Mouse (Mus musculus): ENCODE results near the gene Hmgb2. TPM values are rescaled to one million over a fixed set of nuclear protein-coding genes. Genes with fewer than 3 reads are reported as not detected.
A peak's percentile ranks its signal among the peaks of the same experiment; 100 is the strongest.

Gene Hmgb2
- polyA plus RNA-seq (2016; fragmentation: Nextera tagmentation; extraction: Ambion mirVana), result 389 and 567 TPM in 2 replicates

- H3K27ac ChIP-seq, result peak within 1 kb of the TSS; percentile 100
- peak within 1 kb of the TSS; percentile 85 for H3K4me3 ChIP-seq
- no peaks in the 10 kb centered on the region for H3K9me3 ChIP-seq
- DNase-seq (ENCODE audit: low spot score), result peak; percentile 100
- WGBS, result under 1% methylated on average over 63 of the region's 63 CpGs
- H3K4me1 ChIP-seq (replicated peaks), result peaks cover 14% of the 10 kb centered on the region
- H3K36me3 ChIP-seq, result peaks cover 36% of the 10 kb centered on the region
- no peaks in the 10 kb centered on the region for H3K27me3 ChIP-seq (ENCODE audit: insufficient read depth, poor library complexity, severe bottlenecking)
These were observed at the start of gene Hmgb2 for GRCm38 (mm10) chr8:57511316-57512118. TSS of gene Hmgb2 (plus strand) at chr8:57511907.

GRCm38 (mm10) chr8:57462839-57463238 is 48.9 kb upstream of the Hmgb2 start:
- Histone ChIP-seq H3K36me3 (no peaks in the 10 kb centered on the region), H3K27me3 (ENCODE audit: insufficient read depth, poor library complexity, severe bottlenecking) (no peaks in the 10 kb centered on the region), H3K27ac (no peak overlapping the region), H3K9me3 (no peaks in the 10 kb centered on the region), H3K4me1 (replicated peaks) (no peaks in the 10 kb centered on the region), H3K4me3 (no peak overlapping the region)
- no peak for DNase-seq (ENCODE audit: low spot score)
- WGBS, result 71% methylated on average over 1 of the region's 1 CpGs

GRCm38 (mm10) chr8:57463757-57464156 is 48.0 kb upstream of the Hmgb2 start:
- Histone ChIP-seq H3K27me3 (ENCODE audit: insufficient read depth, poor library complexity, severe bottlenecking) (no peaks in the 10 kb centered on the region), H3K27ac (no peak overlapping the region), H3K9me3 (no peaks in the 10 kb centered on the region), H3K4me3 (no peak overlapping the region), H3K4me1 (replicated peaks) (no peaks in the 10 kb centered on the region), H3K36me3 (no peaks in the 10 kb centered on the region)
- 89% methylated on average over 3 of the region's 3 CpGs for WGBS
- no peak for DNase-seq (ENCODE audit: low spot score)

- Histone ChIP-seq H3K4me1 (replicated peaks) (no peaks in the 10 kb centered on the region), H3K27me3 (ENCODE audit: insufficient read depth, poor library complexity, severe bottlenecking) (no peaks in the 10 kb centered on the region), H3K36me3 (no peaks in the 10 kb centered on the region), H3K4me3 (no peak overlapping the region), H3K9me3 (no peaks in the 10 kb centered on the region), H3K27ac (no peak overlapping the region)
- 59% methylated on average over 5 of the region's 5 CpGs for WGBS
- DNase-seq (ENCODE audit: low spot score), result no peak
These were observed 43.1 kb upstream of the Hmgb2 start for GRCm38 (mm10) chr8:57468624-57469023.

GRCm38 (mm10) chr8:57470863-57471262 is 40.8 kb upstream of the Hmgb2 start:
- H3K27ac ChIP-seq, result no peak overlapping the region
- no peak for DNase-seq (ENCODE audit: low spot score)
- WGBS, result 96% methylated on average over 5 of the region's 5 CpGs
- no peaks in the 10 kb centered on the region for H3K9me3 ChIP-seq
- no peaks in the 10 kb centered on the region for H3K36me3 ChIP-seq
- no peaks in the 10 kb centered on the region for H3K27me3 ChIP-seq (ENCODE audit: insufficient read depth, poor library complexity, severe bottlenecking)
- H3K4me1 ChIP-seq (replicated peaks), result no peaks in the 10 kb centered on the region
- no peak overlapping the region for H3K4me3 ChIP-seq

GRCm38 (mm10) chr8:57473751-57474150 is 38.0 kb upstream of the Hmgb2 start:
- no peaks in the 10 kb centered on the region for H3K9me3 ChIP-seq

GRCm38 (mm10) chr8:57478406-57478805 is 33.3 kb upstream of the Hmgb2 start:
- WGBS, result 76% methylated on average over 3 of the region's 3 CpGs
- Histone ChIP-seq H3K36me3 (peaks cover 34% of the 10 kb centered on the region), H3K27ac (no peak overlapping the region), H3K4me1 (replicated peaks) (no peaks in the 10 kb centered on the region), H3K9me3 (no peaks in the 10 kb centered on the region), H3K4me3 (no peak overlapping the region), H3K27me3 (ENCODE audit: insufficient read depth, poor library complexity, severe bottlenecking) (no peaks in the 10 kb centered on the region)
- no peak for DNase-seq (ENCODE audit: low spot score)

More at GRCm38 (mm10) chr8:57473751-57474150, 38.0 kb upstream of the Hmgb2 start:
- Histone ChIP-seq H3K4me1 (replicated peaks) (no peaks in the 10 kb centered on the region), H3K4me3 (no peak overlapping the region), H3K27me3 (ENCODE audit: insufficient read depth, poor library complexity, severe bottlenecking) (no peaks in the 10 kb centered on the region), H3K27ac (no peak overlapping the region), H3K36me3 (no peaks in the 10 kb centered on the region)
- WGBS, result 85% methylated on average over 6 of the region's 6 CpGs
- DNase-seq (ENCODE audit: low spot score), result no peak

- H3K27me3 ChIP-seq (ENCODE audit: insufficient read depth, poor library complexity, severe bottlenecking), result no peaks in the 10 kb centered on the region
- no peak for DNase-seq (ENCODE audit: low spot score)
- 94% methylated on average over 8 of the region's 8 CpGs for WGBS
- no peak overlapping the region for H3K27ac ChIP-seq
- no peaks in the 10 kb centered on the region for H3K9me3 ChIP-seq
- no peak overlapping the region for H3K4me3 ChIP-seq
- peaks cover 47% of the 10 kb centered on the region for H3K36me3 ChIP-seq
- H3K4me1 ChIP-seq (replicated peaks), result no peaks in the 10 kb centered on the region
These were observed 32.0 kb upstream of the Hmgb2 start for GRCm38 (mm10) chr8:57479700-57480099.

- H3K9me3 ChIP-seq, result no peaks in the 10 kb centered on the region
- no peaks in the 10 kb centered on the region for H3K27me3 ChIP-seq (ENCODE audit: insufficient read depth, poor library complexity, severe bottlenecking)
- H3K27ac ChIP-seq, result no peak overlapping the region
- peaks cover 6% of the 10 kb centered on the region for H3K4me1 ChIP-seq (replicated peaks)
- whole genome bisulfite sequencing, result 74% methylated on average over 4 of the region's 4 CpGs
- DNase-seq (ENCODE audit: low spot score), result no peak
- no peak overlapping the region for H3K4me3 ChIP-seq
- peaks cover 54% of the 10 kb centered on the region for H3K36me3 ChIP-seq
These were observed 31.1 kb upstream of the Hmgb2 start for GRCm38 (mm10) chr8:57480606-57481005.

GRCm38 (mm10) chr8:57486491-57487440 is 24.9 kb upstream of the Hmgb2 start:
- Histone ChIP-seq H3K9me3 (no peaks in the 10 kb centered on the region), H3K4me3 (peak overlapping the region; percentile 96), H3K36me3 (peaks cover 37% of the 10 kb centered on the region), H3K27ac (peak overlapping the region; percentile 99), H3K4me1 (replicated peaks) (peaks cover 13% of the 10 kb centered on the region), H3K27me3 (ENCODE audit: insufficient read depth, poor library complexity, severe bottlenecking) (no peaks in the 10 kb centered on the region)
- WGBS, result under 1% methylated on average over 54 of the region's 54 CpGs
- peak; percentile 74 for DNase-seq (ENCODE audit: low spot score)

- Histone ChIP-seq H3K27ac (peak within 1 kb of the TSS; percentile 99), H3K27me3 (ENCODE audit: insufficient read depth, poor library complexity, severe bottlenecking) (no peaks in the 10 kb centered on the region), H3K9me3 (no peaks in the 10 kb centered on the region), H3K36me3 (peaks cover 29% of the 10 kb centered on the region), H3K4me1 (replicated peaks) (peaks cover 13% of the 10 kb centered on the region), H3K4me3 (peak within 1 kb of the TSS; percentile 96)
- under 1% methylated on average over 66 of the region's 66 CpGs for WGBS
- peak; percentile 100 for DNase-seq (ENCODE audit: low spot score)
These were observed 24.1 kb upstream of the Hmgb2 start, which contains the start of gene Sap30 for GRCm38 (mm10) chr8:57487441-57488155. TSS of gene Sap30 (minus strand) at chr8:57487860.

GRCm38 (mm10) chr8:57488312-57488765 is 23.4 kb upstream of the Hmgb2 start:
- H3K4me1 ChIP-seq (replicated peaks), result peaks cover 13% of the 10 kb centered on the region
- peak overlapping the region; percentile 99 for H3K27ac ChIP-seq
- DNase-seq (ENCODE audit: low spot score), result peak; percentile 83
- H3K36me3 ChIP-seq, result peaks cover 21% of the 10 kb centered on the region
- H3K9me3 ChIP-seq, result no peaks in the 10 kb centered on the region
- no peaks in the 10 kb centered on the region for H3K27me3 ChIP-seq (ENCODE audit: insufficient read depth, poor library complexity, severe bottlenecking)
- WGBS, result 0% methylated on average over 25 of the region's 25 CpGs
- H3K4me3 ChIP-seq, result peak overlapping the region; percentile 96

All from hindbrain, embryonic 10.5 days (tissue).